Mouse (Mus musculus): ENCODE results near the gene Wdpcp.
"Not testable (repeated sequence)": the region's sequence is repeated elsewhere in the genome, so short reads cannot be mapped to it uniquely, and the experiment has no call there.

Wdpcp gene

GRCm38 (mm10) chr11:21571700-21572381 lies at the start of gene Wdpcp, which contains the start of gene Mdh1:
TSS of gene Wdpcp (plus strand) at chr11:21572235.
TSS of gene Mdh1 (minus strand) at chr11:21572367.
- CTCF ChIA-PET: no interaction called here

GRCm38 (mm10) chr11:21528676-21529394 lies 43.2 kb upstream of the Wdpcp start:
- CTCF ChIA-PET: interaction anchor here (0.6 kb wide), 1 partner anchor 20 kb away, joined by 3 read pairs; no protein-coding TSS in a partner anchor

GRCm38 (mm10) chr11:21530856-21531255 lies 41.2 kb upstream of the Wdpcp start:
- CTCF ChIA-PET: not testable (repeated sequence)

- CTCF ChIA-PET: interaction anchor here (0.6 kb wide), 1 partner anchor 908 kb away, joined by 3 read pairs; no protein-coding TSS in a partner anchor
Measured at GRCm38 (mm10) chr11:21540072-21540471, 32.0 kb upstream of the Wdpcp start.

GRCm38 (mm10) chr11:21540622-21541021 lies 31.4 kb upstream of the Wdpcp start:
- CTCF ChIA-PET: no interaction called here

GRCm38 (mm10) chr11:21542731-21543130 lies 29.3 kb upstream of the Wdpcp start:
- CTCF ChIA-PET: interaction anchor here (0.5 kb wide), 1 partner anchor 922 kb away, joined by 4 read pairs; no protein-coding TSS in a partner anchor

GRCm38 (mm10) chr11:21545021-21545420 lies 27.0 kb upstream of the Wdpcp start:
- CTCF ChIA-PET: no interaction called here

- CTCF ChIA-PET: no interaction called here
Measured at GRCm38 (mm10) chr11:21545951-21546350, 26.1 kb upstream of the Wdpcp start.

- CTCF ChIA-PET: no interaction called here
Measured at GRCm38 (mm10) chr11:21546671-21547070, 25.4 kb upstream of the Wdpcp start.

- CTCF ChIA-PET: interaction anchor here (0.7 kb wide), 1 partner anchor 12 kb away, joined by 11 read pairs; no protein-coding TSS in a partner anchor
Measured at GRCm38 (mm10) chr11:21547518-21547917, 24.5 kb upstream of the Wdpcp start.

- CTCF ChIA-PET: interaction anchor here (0.6 kb wide), 1 partner anchor 1809 kb away, joined by 7 read pairs; no protein-coding TSS in a partner anchor
Measured at GRCm38 (mm10) chr11:21549052-21549451, 23.0 kb upstream of the Wdpcp start.

- CTCF ChIA-PET: interaction anchor here (0.6 kb wide), 1 partner anchor 1808 kb away, joined by 7 read pairs; no protein-coding TSS in a partner anchor
Measured at GRCm38 (mm10) chr11:21549754-21550153, 22.3 kb upstream of the Wdpcp start.

GRCm38 (mm10) chr11:21550222-21551173 lies 21.5 kb upstream of the Wdpcp start:
- CTCF ChIA-PET: no interaction called here

GRCm38 (mm10) chr11:21552049-21552448 lies 20.0 kb upstream of the Wdpcp start:
- CTCF ChIA-PET: no interaction called here

- CTCF ChIA-PET: interaction anchor here (0.6 kb wide), 1 partner anchor 12 kb away, joined by 11 read pairs; no protein-coding TSS in a partner anchor
Measured at GRCm38 (mm10) chr11:21559727-21560126, 12.3 kb upstream of the Wdpcp start.

GRCm38 (mm10) chr11:21561347-21561746 lies 10.7 kb upstream of the Wdpcp start:
- CTCF ChIA-PET: no interaction called here

GRCm38 (mm10) chr11:21563617-21564325 lies 8.3 kb upstream of the Wdpcp start:
- CTCF ChIA-PET: no interaction called here

GRCm38 (mm10) chr11:21564681-21565405 lies 7.2 kb upstream of the Wdpcp start:
- CTCF ChIA-PET: no interaction called here

- CTCF ChIA-PET: no interaction called here
Measured at GRCm38 (mm10) chr11:21566934-21567333, 5.1 kb upstream of the Wdpcp start.

- CTCF ChIA-PET: no interaction called here
Measured at GRCm38 (mm10) chr11:21567733-21568132, 4.3 kb upstream of the Wdpcp start.
